Mouse (Mus musculus): ENCODE data around the gene Tsen2. TPM values are rescaled to one million over a fixed set of nuclear protein-coding genes. Genes with fewer than 3 reads are reported as not detected.

Tsen2 gene
- polyA plus RNA-seq, 1 experiment, result 5.0 TPM

- 14% methylated on average over 3 of the region's 3 CpGs for WGBS
- TF ChIP-seq POLR2A (IDR thresholded peaks at IDR 0.05; ENCODE audit: borderline replicate concordance, control insufficient read depth, low read depth, low read length), result no peak
- no peak for TF ChIP-seq CTCF (IDR thresholded peaks at IDR 0.05; ENCODE audit: control insufficient read depth, insufficient read depth, low read length)
- H3K4me1 ChIP-seq (ENCODE audit: control insufficient read depth, insufficient read depth, low read length), result no peaks in the 10 kb centered on the region
Observed at GRCm38 (mm10) chr6:115594463-115594862, 50.0 kb downstream of the Tsen2 start.

GRCm38 (mm10) chr6:115595667-115596066, 51.2 kb downstream of the Tsen2 start:
- Histone ChIP-seq H3K4me1 (ENCODE audit: control insufficient read depth, insufficient read depth, low read length) (no peaks in the 10 kb centered on the region), H3K27ac (ENCODE audit: control insufficient read depth, insufficient read depth, low read depth, low read length, poor library complexity) (no peak overlapping the region), H3K4me3 (replicated peaks; ENCODE audit: control insufficient read depth, low read depth, low read length) (no peak overlapping the region)
- TF ChIP-seq POLR2A (IDR thresholded peaks at IDR 0.05; ENCODE audit: borderline replicate concordance, control insufficient read depth, low read depth, low read length) (no peak), CTCF (IDR thresholded peaks at IDR 0.05; ENCODE audit: control insufficient read depth, insufficient read depth, low read length) (no peak)
- WGBS, result 67% methylated on average over 3 of the region's 3 CpGs

More at GRCm38 (mm10) chr6:115594463-115594862, 50.0 kb downstream of the Tsen2 start:
- Histone ChIP-seq H3K4me3 (replicated peaks; ENCODE audit: control insufficient read depth, low read depth, low read length) (no peak overlapping the region), H3K27ac (ENCODE audit: control insufficient read depth, insufficient read depth, low read depth, low read length, poor library complexity) (no peak overlapping the region)

GRCm38 (mm10) chr6:115601322-115601714, 56.9 kb downstream of the Tsen2 start:
- TF ChIP-seq CTCF (IDR thresholded peaks at IDR 0.05; ENCODE audit: control insufficient read depth, insufficient read depth, low read length) (no peak), POLR2A (IDR thresholded peaks at IDR 0.05; ENCODE audit: borderline replicate concordance, control insufficient read depth, low read depth, low read length) (no peak)
- Histone ChIP-seq H3K4me3 (replicated peaks; ENCODE audit: control insufficient read depth, low read depth, low read length) (peak overlapping the region; percentile 3), H3K27ac (ENCODE audit: control insufficient read depth, insufficient read depth, low read depth, low read length, poor library complexity) (no peak overlapping the region), H3K4me1 (ENCODE audit: control insufficient read depth, insufficient read depth, low read length) (no peaks in the 10 kb centered on the region; the same call in 1 of the 2 replicates)
- WGBS, result 58% methylated on average over 4 of the region's 4 CpGs

- no peaks in the 10 kb centered on the region; the same call in 1 of the 2 replicates for H3K4me1 ChIP-seq (ENCODE audit: control insufficient read depth, insufficient read depth, low read length)
- under 1% methylated on average over 61 of the region's 61 CpGs for WGBS
- H3K4me3 ChIP-seq (replicated peaks; ENCODE audit: control insufficient read depth, low read depth, low read length), result peak within 1 kb of the TSS; percentile 90
- H3K27ac ChIP-seq (ENCODE audit: control insufficient read depth, insufficient read depth, low read depth, low read length, poor library complexity), result peak within 1 kb of the TSS; percentile 49; the same call in 1 of the 2 replicates
- TF ChIP-seq CTCF (IDR thresholded peaks at IDR 0.05; ENCODE audit: control insufficient read depth, insufficient read depth, low read length) (no peak), POLR2A (IDR thresholded peaks at IDR 0.05; ENCODE audit: borderline replicate concordance, control insufficient read depth, low read depth, low read length) (peak; percentile 70; the same call in 1 of the 2 replicates)
Observed at GRCm38 (mm10) chr6:115601715-115602523, 57.5 kb downstream of the Tsen2 start, which contains the start of gene Mkrn2. Gene Mkrn2, plus strand, starts transcription at chr6:115601902.

GRCm38 (mm10) chr6:115606461-115606860, 62.0 kb downstream of the Tsen2 start:
- TF ChIP-seq POLR2A (IDR thresholded peaks at IDR 0.05; ENCODE audit: borderline replicate concordance, control insufficient read depth, low read depth, low read length) (no peak), CTCF (IDR thresholded peaks at IDR 0.05; ENCODE audit: control insufficient read depth, insufficient read depth, low read length) (no peak)
- H3K4me1 ChIP-seq (ENCODE audit: control insufficient read depth, insufficient read depth, low read length), result no peaks in the 10 kb centered on the region; the same call in 1 of the 2 replicates
- no peak overlapping the region for H3K4me3 ChIP-seq (replicated peaks; ENCODE audit: control insufficient read depth, low read depth, low read length)

GRCm38 (mm10) chr6:115607429-115607828, 63.0 kb downstream of the Tsen2 start:
- no peak overlapping the region for H3K27ac ChIP-seq (ENCODE audit: control insufficient read depth, insufficient read depth, low read depth, low read length, poor library complexity)
- 81% methylated on average over 4 of the region's 4 CpGs for WGBS

More at GRCm38 (mm10) chr6:115606461-115606860, 62.0 kb downstream of the Tsen2 start:
- no peak overlapping the region for H3K27ac ChIP-seq (ENCODE audit: control insufficient read depth, insufficient read depth, low read depth, low read length, poor library complexity)
- WGBS, result 81% methylated on average over 1 of the region's 1 CpGs

GRCm38 (mm10) chr6:115609121-115609520, 64.7 kb downstream of the Tsen2 start:
- Histone ChIP-seq H3K4me1 (ENCODE audit: control insufficient read depth, insufficient read depth, low read length) (no peaks in the 10 kb centered on the region; the same call in 1 of the 2 replicates), H3K4me3 (replicated peaks; ENCODE audit: control insufficient read depth, low read depth, low read length) (no peak overlapping the region), H3K27ac (ENCODE audit: control insufficient read depth, insufficient read depth, low read depth, low read length, poor library complexity) (no peak overlapping the region)
- 79% methylated on average over 3 of the region's 3 CpGs for WGBS
- peak; percentile 53 for TF ChIP-seq CTCF (IDR thresholded peaks at IDR 0.05; ENCODE audit: control insufficient read depth, insufficient read depth, low read length)
- no peak for TF ChIP-seq POLR2A (IDR thresholded peaks at IDR 0.05; ENCODE audit: borderline replicate concordance, control insufficient read depth, low read depth, low read length)

More at GRCm38 (mm10) chr6:115607429-115607828, 63.0 kb downstream of the Tsen2 start:
- Histone ChIP-seq H3K4me3 (replicated peaks; ENCODE audit: control insufficient read depth, low read depth, low read length) (no peak overlapping the region), H3K4me1 (ENCODE audit: control insufficient read depth, insufficient read depth, low read length) (no peaks in the 10 kb centered on the region; the same call in 1 of the 2 replicates)
- TF ChIP-seq POLR2A (IDR thresholded peaks at IDR 0.05; ENCODE audit: borderline replicate concordance, control insufficient read depth, low read depth, low read length) (no peak), CTCF (IDR thresholded peaks at IDR 0.05; ENCODE audit: control insufficient read depth, insufficient read depth, low read length) (no peak)

- Histone ChIP-seq H3K27ac (ENCODE audit: control insufficient read depth, insufficient read depth, low read depth, low read length, poor library complexity) (no peak overlapping the region), H3K4me3 (replicated peaks; ENCODE audit: control insufficient read depth, low read depth, low read length) (no peak overlapping the region), H3K4me1 (ENCODE audit: control insufficient read depth, insufficient read depth, low read length) (no peaks in the 10 kb centered on the region; the same call in 1 of the 2 replicates)
- 86% methylated on average over 5 of the region's 5 CpGs for WGBS
- no peak for TF ChIP-seq POLR2A (IDR thresholded peaks at IDR 0.05; ENCODE audit: borderline replicate concordance, control insufficient read depth, low read depth, low read length)
- TF ChIP-seq CTCF (IDR thresholded peaks at IDR 0.05; ENCODE audit: control insufficient read depth, insufficient read depth, low read length), result no peak
Observed at GRCm38 (mm10) chr6:115610301-115610700, 65.8 kb downstream of the Tsen2 start.

Data from bone marrow, adult 2 months (tissue).